Mouse (Mus musculus): Measurements from ENCODE around the gene Tpcn2. TPM values are rescaled to one million over a fixed set of nuclear protein-coding genes. Genes with fewer than 3 reads are reported as not detected.
A peak's percentile ranks its signal among the peaks of the same experiment; 100 is the strongest.

Gene Tpcn2
- 18.6 TPM for polyA plus RNA-seq (2021)

- POLR2A ChIA-PET, result interaction anchor here (0.7 to 1.1 kb wide), 2 partner anchors 15 to 43 kb away, joined by 3 read pairs; no protein-coding TSS in a partner anchor
- CTCF ChIA-PET, result interaction anchor here (0.9 to 2.1 kb wide), 8 partner anchors 8 to 56 kb away, joined by 3 to 9 read pairs (median 4); no protein-coding TSS in a partner anchor
Observed at GRCm38 (mm10) chr7:145283487-145284187, at the start of gene Tpcn2. Gene Tpcn2 (minus strand): TSS chr7:145284011.

GRCm38 (mm10) chr7:145332376-145333041 is 48.7 kb upstream of the Tpcn2 start:
- ATAC-seq, result no peak
- ChIA-PET POLR2A (interaction anchor here (0.7 kb wide), 1 partner anchor 63 kb away, joined by 3 read pairs; no protein-coding TSS in a partner anchor), CTCF (interaction anchor here (1.4 kb wide), 1 partner anchor 49 kb away, joined by 4 read pairs; the partner anchor contains the start of gene Tpcn2)
- TF ChIP-seq CTCF (IDR thresholded peaks at IDR 0.05), result no peak
- in situ Hi-C loops (cut with MboI; ENCODE audit: low pct_unique_long_range_greater_than_20kb), result no loop called here
- H3K27me3 ChIP-seq, result no peaks in the 10 kb centered on the region
- no peak for DNase-seq (ENCODE audit: low read depth, low spot score)

More at GRCm38 (mm10) chr7:145283487-145284187, at the start of gene Tpcn2:
- H3K27me3 ChIP-seq, result no peaks in the 10 kb centered on the region
- ATAC-seq (peak; percentile 86), DNase-seq (ENCODE audit: low read depth, low spot score) (no peak)
- TF ChIP-seq CTCF (IDR thresholded peaks at IDR 0.05), result no peak
- in situ Hi-C loops (cut with MboI; ENCODE audit: low pct_unique_long_range_greater_than_20kb), result no loop called here

- DNase-seq (ENCODE audit: low read depth, low spot score) (no peak), ATAC-seq (no peak)
- in situ Hi-C loops (cut with MboI; ENCODE audit: low pct_unique_long_range_greater_than_20kb), result no loop called here
- ChIA-PET CTCF (no interaction called here), POLR2A (interaction anchor here (0.6 kb wide), 1 partner anchor 65 kb away, joined by 8 read pairs; no protein-coding TSS in a partner anchor)
- TF ChIP-seq CTCF (IDR thresholded peaks at IDR 0.05), result no peak
- no peaks in the 10 kb centered on the region for H3K27me3 ChIP-seq
Observed at GRCm38 (mm10) chr7:145330641-145331040, 46.8 kb upstream of the Tpcn2 start.

GRCm38 (mm10) chr7:145329982-145330381 is 46.2 kb upstream of the Tpcn2 start:
- H3K27me3 ChIP-seq, result no peaks in the 10 kb centered on the region
- DNase-seq (ENCODE audit: low read depth, low spot score) (no peak), ATAC-seq (peak; percentile 20)
- ChIA-PET POLR2A (no interaction called here), CTCF (interaction anchor here (0.8 to 1.6 kb wide), 2 partner anchors 11 to 42 kb away, joined by 3 to 6 read pairs; no protein-coding TSS in a partner anchor)
- in situ Hi-C loops (cut with MboI; ENCODE audit: low pct_unique_long_range_greater_than_20kb), result no loop called here
- no peak for TF ChIP-seq CTCF (IDR thresholded peaks at IDR 0.05)

- DNase-seq (ENCODE audit: low read depth, low spot score), result no peak
- TF ChIP-seq CTCF (IDR thresholded peaks at IDR 0.05), result no peak
- ChIA-PET POLR2A (interaction anchor here (0.6 kb wide), 1 partner anchor 63 kb away, joined by 5 read pairs; no protein-coding TSS in a partner anchor), CTCF (no interaction called here)
- ATAC-seq, result no peak
- H3K27me3 ChIP-seq, result no peaks in the 10 kb centered on the region
- in situ Hi-C loops (cut with MboI; ENCODE audit: low pct_unique_long_range_greater_than_20kb), result no loop called here
Observed at GRCm38 (mm10) chr7:145325697-145326096, 41.9 kb upstream of the Tpcn2 start.

GRCm38 (mm10) chr7:145323607-145324006 is 39.8 kb upstream of the Tpcn2 start:
- ATAC-seq (no peak), DNase-seq (ENCODE audit: low read depth, low spot score) (no peak)
- TF ChIP-seq CTCF (IDR thresholded peaks at IDR 0.05), result no peak
- in situ Hi-C loops (cut with MboI; ENCODE audit: low pct_unique_long_range_greater_than_20kb), result no loop called here
- H3K27me3 ChIP-seq, result no peaks in the 10 kb centered on the region
- CTCF ChIA-PET, result no interaction called here
- POLR2A ChIA-PET, result no interaction called here

- in situ Hi-C loops (cut with MboI; ENCODE audit: low pct_unique_long_range_greater_than_20kb), result no loop called here
- TF ChIP-seq CTCF (IDR thresholded peaks at IDR 0.05), result no peak
- ATAC-seq (no peak), DNase-seq (ENCODE audit: low read depth, low spot score) (no peak)
- POLR2A ChIA-PET, result no interaction called here
- no peaks in the 10 kb centered on the region for H3K27me3 ChIP-seq
- CTCF ChIA-PET, result no interaction called here
Observed at GRCm38 (mm10) chr7:145319481-145319880, 35.7 kb upstream of the Tpcn2 start.

GRCm38 (mm10) chr7:145317522-145317921 is 33.7 kb upstream of the Tpcn2 start:
- in situ Hi-C loops (cut with MboI; ENCODE audit: low pct_unique_long_range_greater_than_20kb), result no loop called here
- POLR2A ChIA-PET, result no interaction called here
- no peak for TF ChIP-seq CTCF (IDR thresholded peaks at IDR 0.05)
- H3K27me3 ChIP-seq, result no peaks in the 10 kb centered on the region
- CTCF ChIA-PET, result interaction anchor here (1.1 kb wide), 1 partner anchor 10 kb away, joined by 3 read pairs; no protein-coding TSS in a partner anchor
- ATAC-seq (no peak), DNase-seq (ENCODE audit: low read depth, low spot score) (no peak)

GRCm38 (mm10) chr7:145314785-145315411 is 31.1 kb upstream of the Tpcn2 start, which contains the start of gene Mrgprd:
Gene Mrgprd (plus strand): TSS chr7:145314835.
- TF ChIP-seq CTCF (IDR thresholded peaks at IDR 0.05), result no peak
- in situ Hi-C loops (cut with MboI; ENCODE audit: low pct_unique_long_range_greater_than_20kb), result no loop called here
- CTCF ChIA-PET, result no interaction called here
- POLR2A ChIA-PET, result no interaction called here
- ATAC-seq (no peak), DNase-seq (ENCODE audit: low read depth, low spot score) (no peak)
- H3K27me3 ChIP-seq, result no peaks in the 10 kb centered on the region

- ATAC-seq, result no peak
- H3K27me3 ChIP-seq, result no peaks in the 10 kb centered on the region
- in situ Hi-C loops (cut with MboI; ENCODE audit: low pct_unique_long_range_greater_than_20kb), result no loop called here
- TF ChIP-seq CTCF (IDR thresholded peaks at IDR 0.05), result no peak
- ChIA-PET POLR2A (no interaction called here), CTCF (interaction anchor here (1.5 kb wide), 1 partner anchor 18 kb away, joined by 4 read pairs; no protein-coding TSS in a partner anchor)
- no peak for DNase-seq (ENCODE audit: low read depth, low spot score)
Observed at GRCm38 (mm10) chr7:145312137-145312536, 28.3 kb upstream of the Tpcn2 start.
